Mouse (Mus musculus) liver (tissue): Measurements from ENCODE around the gene Upp2.

Experiments
- DNase-seq: peaks from one replicate; pipeline ENCODE4 v3.0.0-alpha.2; 2020; ENCODE audit warnings: mixed read lengths

Upp2 gene

GRCm38 (mm10) chr2:58625681-58626080, 58.6 kb downstream of the Upp2 start:
- no peak for DNase-seq

- DNase-seq, result no peak
Measured at GRCm38 (mm10) chr2:58626136-58626769, 59.2 kb downstream of the Upp2 start.

DNA sequence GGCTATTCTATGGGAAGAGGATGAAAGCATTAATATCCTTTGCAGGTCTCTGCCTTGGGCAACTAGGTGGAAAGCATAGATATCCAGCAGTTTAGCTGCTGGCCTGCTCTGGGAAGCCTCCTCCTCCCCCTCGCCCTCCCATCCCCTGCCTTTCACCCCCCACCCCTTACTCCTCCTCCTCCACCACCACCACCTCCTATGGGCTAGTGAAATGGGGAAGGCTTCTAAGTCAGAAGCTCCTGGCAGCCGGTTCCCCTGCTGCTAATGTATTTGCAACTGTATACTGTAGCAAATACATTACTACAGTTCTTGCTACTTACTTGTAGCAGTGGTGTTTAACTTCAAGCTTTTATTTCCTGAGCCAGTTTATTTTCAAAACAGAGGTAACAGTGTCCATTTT, 60.9 kb downstream of the Upp2 start:
- no peak for DNase-seq

DNA sequence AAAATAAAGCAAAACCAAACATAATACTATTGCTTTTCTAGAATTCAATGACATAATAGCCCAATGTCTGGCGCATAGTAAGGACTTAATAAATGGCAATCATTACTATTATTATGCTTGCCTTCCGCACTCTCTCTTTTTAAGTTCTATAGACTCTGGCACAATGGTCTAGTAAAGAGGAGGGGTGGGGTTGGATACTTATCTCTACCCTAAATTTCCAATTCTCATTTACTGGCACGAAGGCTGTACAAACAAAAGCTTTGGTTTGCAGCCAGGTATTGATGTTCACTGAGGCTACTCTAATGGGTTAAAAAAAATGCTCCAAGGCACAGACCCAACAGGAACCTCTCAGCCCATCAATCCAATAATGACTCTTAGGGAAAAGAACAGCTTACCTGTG, 61.9 kb downstream of the Upp2 start:
- DNase-seq, result no peak

DNA sequence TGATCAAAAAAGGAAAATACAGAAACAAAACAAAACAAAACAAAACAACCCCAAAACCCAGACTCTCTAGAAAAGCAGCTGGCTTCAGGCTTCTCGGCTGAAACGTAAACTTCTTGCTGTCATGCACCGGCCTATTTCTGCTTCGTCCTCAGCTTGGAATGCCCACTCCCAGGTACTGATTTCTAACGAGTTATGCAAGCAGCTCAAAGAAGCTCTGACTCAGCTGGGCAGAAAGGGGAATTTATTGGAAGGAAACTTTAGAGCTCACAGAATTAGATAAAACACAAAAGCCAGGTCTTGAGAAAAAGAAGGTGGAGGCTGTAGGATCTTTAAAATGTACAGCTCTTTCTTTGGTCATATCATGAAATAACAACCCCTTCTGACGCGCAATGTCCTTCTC, 62.3 kb downstream of the Upp2 start:
- no peak for DNase-seq

DNA sequence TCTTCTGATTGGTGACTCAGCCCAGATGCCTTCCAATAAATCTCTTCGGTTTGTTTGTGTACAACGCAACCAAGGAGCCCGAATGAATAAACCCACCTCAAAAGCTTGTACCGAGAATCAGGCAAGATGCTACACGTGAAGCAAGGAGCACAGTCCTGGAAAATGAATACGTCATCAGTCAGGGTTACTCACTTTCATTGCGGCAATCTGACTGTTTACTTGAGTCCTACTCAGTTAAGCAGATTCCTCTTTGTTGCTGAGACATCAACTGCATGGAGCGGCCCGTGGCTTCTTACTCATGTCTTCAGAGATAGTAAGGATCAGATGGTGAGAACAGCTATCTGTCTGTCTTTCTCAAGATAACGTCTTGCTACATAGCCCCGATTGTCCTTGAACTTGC, 66.7 kb downstream of the Upp2 start:
- no peak for DNase-seq

- no peak for DNase-seq
Measured at GRCm38 (mm10) chr2:58641761-58642555, 74.9 kb downstream of the Upp2 start.

DNA sequence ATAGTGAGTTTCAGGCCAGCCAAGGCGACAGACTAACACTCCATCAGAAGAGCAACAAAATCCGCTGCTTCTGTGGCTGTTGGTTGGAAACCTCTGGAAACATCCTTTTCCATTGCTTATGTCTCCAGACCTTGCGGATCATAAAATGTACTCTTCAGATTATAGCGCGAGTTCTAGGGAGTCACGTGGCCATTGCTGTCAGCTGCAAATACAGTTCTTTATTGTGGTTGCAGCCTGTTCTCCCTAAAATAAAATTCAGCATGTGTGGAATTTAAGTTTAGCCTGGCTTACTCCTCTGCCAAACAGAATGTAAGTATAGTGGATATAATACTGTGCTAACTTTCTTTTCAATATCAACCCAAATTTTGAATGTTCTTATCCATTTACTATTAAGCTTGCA, 78.6 kb downstream of the Upp2 start:
- DNase-seq, result no peak

GRCm38 (mm10) chr2:58655169-58655568, 88.1 kb downstream of the Upp2 start:
- no peak for DNase-seq

DNA sequence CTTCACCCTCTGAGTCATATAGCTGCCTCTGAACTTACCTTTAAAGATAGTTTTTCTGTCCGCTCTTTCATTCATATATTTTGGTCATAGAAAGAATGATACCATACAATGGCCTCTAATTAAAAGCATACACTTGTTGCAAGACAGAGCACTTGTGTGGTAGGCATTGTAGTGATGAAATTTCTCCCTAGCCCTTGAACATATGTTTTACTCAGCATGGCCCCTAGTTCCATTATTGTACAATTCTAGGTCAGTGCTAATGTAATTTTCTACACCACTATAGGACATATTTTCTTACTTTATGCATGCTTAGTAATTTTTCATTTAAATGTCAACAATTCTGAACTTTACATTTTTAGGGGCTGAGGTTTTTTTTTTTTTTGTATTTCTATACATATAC, 89.9 kb downstream of the Upp2 start:
- DNase-seq, result no peak

GRCm38 (mm10) chr2:58657855-58658254, 90.8 kb downstream of the Upp2 start:
- DNase-seq, result no peak

- DNase-seq, result no peak
Measured at GRCm38 (mm10) chr2:58660591-58660990, 93.5 kb downstream of the Upp2 start.

DNA sequence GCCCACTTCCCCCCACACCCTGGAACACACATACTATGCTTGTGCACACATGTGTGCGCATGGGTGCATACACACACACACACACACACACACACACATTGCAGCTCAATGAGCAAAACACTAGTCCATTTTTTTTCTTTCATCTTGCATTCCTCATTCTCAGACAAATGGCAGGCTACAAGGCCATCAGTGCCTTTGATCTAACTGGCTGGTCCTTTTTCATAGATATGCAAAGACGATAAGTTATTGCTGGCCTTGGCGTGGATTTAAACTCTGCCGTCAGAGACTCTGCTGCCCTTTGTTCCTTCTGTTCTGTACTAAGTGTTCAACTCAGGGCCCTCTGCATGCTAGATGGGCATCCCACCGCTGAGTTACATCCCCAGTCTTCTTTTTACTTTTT, 94.0 kb downstream of the Upp2 start:
- no peak for DNase-seq

- no peak for DNase-seq
Measured at GRCm38 (mm10) chr2:58662661-58663060, 95.6 kb downstream of the Upp2 start.

DNA sequence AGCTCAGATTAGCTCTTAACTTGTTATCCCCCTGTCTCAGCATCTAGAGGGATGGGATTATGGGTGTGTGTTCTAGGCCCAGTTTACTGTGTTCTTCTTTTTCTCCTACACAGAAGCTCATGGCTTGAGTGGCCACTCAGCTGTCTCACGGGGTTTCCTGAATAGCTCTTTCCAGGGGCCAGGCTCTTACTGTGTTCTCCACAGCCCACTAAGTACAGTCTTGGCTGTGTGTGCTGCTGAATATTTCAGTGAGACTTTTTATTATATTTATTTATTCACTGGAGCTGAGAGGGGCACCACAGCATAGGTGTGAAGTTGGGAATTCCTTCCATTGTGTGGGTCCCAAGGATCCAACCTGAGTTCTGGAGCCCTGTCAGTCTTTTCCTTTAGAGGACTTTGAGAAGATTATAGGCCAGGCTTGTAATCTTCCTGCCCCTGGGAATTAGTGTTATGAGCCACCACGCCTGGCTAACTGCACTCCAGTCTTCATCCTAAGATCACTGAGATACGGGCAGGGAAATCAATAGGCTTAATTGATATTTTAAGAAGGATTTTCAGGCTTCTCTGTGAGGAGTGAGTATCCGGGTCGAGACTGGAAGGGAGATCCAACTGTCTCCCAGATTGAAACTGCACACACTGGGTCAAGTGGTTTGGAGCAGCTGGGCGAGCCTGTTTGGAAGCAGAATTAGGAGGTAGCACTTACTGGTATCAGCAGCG, 96.5 kb downstream of the Upp2 start:
- DNase-seq, result no peak

GRCm38 (mm10) chr2:58665081-58665814, 98.2 kb downstream of the Upp2 start:
- peak; percentile 51 for DNase-seq

- DNase-seq, result no peak
Measured at GRCm38 (mm10) chr2:58667298-58667697, 100.2 kb downstream of the Upp2 start.

DNA sequence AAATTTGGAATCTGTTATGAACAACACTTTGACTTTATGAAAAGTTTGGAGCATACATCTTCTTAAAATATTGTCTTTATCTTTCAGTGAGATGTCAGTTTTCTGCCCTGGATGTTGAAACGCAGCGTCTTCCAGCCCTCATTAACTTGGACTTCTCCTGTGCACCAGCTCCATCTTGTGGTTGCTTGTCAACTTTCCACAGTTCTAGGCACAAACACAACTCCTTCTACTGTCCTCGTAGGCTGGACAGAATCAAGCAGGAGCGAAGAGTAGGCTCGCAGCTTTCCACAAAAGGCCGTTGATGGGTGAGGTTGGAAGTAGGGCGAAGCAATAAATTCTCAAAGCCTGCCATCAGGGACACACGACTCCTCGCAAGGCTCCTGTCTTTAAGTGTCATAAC, 100.9 kb downstream of the Upp2 start:
- peak; percentile 26 for DNase-seq

DNA sequence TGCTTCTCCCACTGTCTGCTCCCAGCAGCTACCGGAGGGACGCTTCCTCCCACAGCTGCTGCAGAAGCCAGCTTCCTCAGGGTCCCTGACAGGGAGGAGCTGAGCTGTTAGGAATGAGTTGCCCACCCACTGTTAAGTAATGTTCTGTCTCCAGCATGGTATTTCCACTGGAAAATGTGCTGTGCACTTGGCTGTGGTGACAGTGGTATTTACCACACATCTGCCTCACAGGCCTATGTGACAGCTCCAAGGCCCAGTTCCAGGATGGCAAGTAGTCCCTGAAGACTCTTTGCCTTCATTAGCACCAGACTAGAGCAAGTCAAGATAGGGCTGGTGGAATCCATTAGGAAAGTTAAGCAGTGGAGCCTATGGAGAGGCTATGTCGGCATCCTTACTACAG, 102.0 kb downstream of the Upp2 start:
- no peak for DNase-seq

DNA sequence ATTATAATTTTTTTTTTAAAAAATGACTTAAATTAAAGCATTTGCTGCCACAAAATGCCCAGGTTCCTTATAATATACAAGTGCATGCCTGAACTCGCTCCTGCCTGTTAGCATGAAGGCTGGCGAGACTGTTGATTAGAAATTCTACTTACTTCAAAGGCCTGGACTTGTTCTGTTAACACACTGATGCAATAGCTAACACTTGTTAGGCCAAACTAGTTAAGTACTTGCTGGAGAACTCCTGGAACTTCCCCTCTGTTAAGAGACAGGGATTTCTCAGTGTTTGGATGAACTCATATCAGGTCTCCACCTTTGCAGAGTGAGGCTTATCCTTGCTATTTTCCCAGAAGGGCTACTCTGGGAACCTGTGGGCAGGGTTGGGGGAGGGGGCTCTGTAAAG, 105.4 kb downstream of the Upp2 start:
- no peak for DNase-seq

- no peak for DNase-seq
Measured at GRCm38 (mm10) chr2:58679968-58680367, 112.9 kb downstream of the Upp2 start.

- DNase-seq, result peak; percentile 54
Measured at GRCm38 (mm10) chr2:58680794-58681193, 113.7 kb downstream of the Upp2 start.

- no peak for DNase-seq
Measured at GRCm38 (mm10) chr2:58681394-58681793, 114.3 kb downstream of the Upp2 start.
